Mouse (Mus musculus) gastrocnemius, postnatal 14 days (tissue): ENCODE data around the gene Adamts15. TPM values are rescaled to one million over a fixed set of nuclear protein-coding genes. Genes with fewer than 3 reads are reported as not detected.

ENCODE experiments used
- DNase-seq: peaks from one replicate; pipeline ENCODE4 v3.0.0; 2021; ENCODE audit warnings: mixed read lengths
- intact Hi-C: fragments of 180-260 bp; cut with DNase I; formaldehyde crosslinking; loops from one replicate; pipeline ENCODE4 v1.15.1; 2025; ENCODE audit warnings: low total_unique reads
- total RNA-seq, 2 experiments: library from RNA; stranded (reverse); gene quantifications; 2 replicates each; pipeline ENCODE4 v1.2.3; 2021

Adamts15 gene
- total RNA-seq, 2 experiments from 2014 or later: 3.9 to 5.8 TPM

- no peak for DNase-seq
- intact Hi-C loops: no loop called here
These were observed 20.1 kb downstream of the Adamts15 start for GRCm38 (mm10) chr9:30902152-30902551.

GRCm38 (mm10) chr9:30897169-30897568, 25.1 kb downstream of the Adamts15 start:
- intact Hi-C loops: no loop called here
- DNase-seq: no peak

- intact Hi-C loops: no loop called here
- peak; percentile 80 for DNase-seq
These were observed 25.5 kb downstream of the Adamts15 start for GRCm38 (mm10) chr9:30896752-30897151.

- intact Hi-C loops: no loop called here
- no peak for DNase-seq
These were observed 26.6 kb downstream of the Adamts15 start for GRCm38 (mm10) chr9:30895618-30896017.

GRCm38 (mm10) chr9:30886276-30886675, 36.0 kb downstream of the Adamts15 start:
- intact Hi-C loops: no loop called here
- no peak for DNase-seq

GRCm38 (mm10) chr9:30880553-30880952, 41.7 kb downstream of the Adamts15 start:
- intact Hi-C loops: no loop called here
- DNase-seq: no peak

GRCm38 (mm10) chr9:30879947-30880273, 42.3 kb downstream of the Adamts15 start:
- DNase-seq: no peak
- intact Hi-C loops: no loop called here

- intact Hi-C loops: no loop called here
- DNase-seq: no peak
These were observed 42.9 kb downstream of the Adamts15 start for GRCm38 (mm10) chr9:30879248-30879946.

GRCm38 (mm10) chr9:30876552-30876951, 45.7 kb downstream of the Adamts15 start:
- no peak for DNase-seq
- intact Hi-C loops: no loop called here

- intact Hi-C loops: no loop called here
- no peak for DNase-seq
These were observed 66.4 kb downstream of the Adamts15 start for GRCm38 (mm10) chr9:30855837-30856236.

GRCm38 (mm10) chr9:30851841-30852240, 70.4 kb downstream of the Adamts15 start:
- intact Hi-C loops: no loop called here
- DNase-seq: peak; percentile 48

GRCm38 (mm10) chr9:30849951-30850350, 72.3 kb downstream of the Adamts15 start:
- DNase-seq: peak; percentile 20
- intact Hi-C loops: no loop called here

GRCm38 (mm10) chr9:30849444-30849843, 72.8 kb downstream of the Adamts15 start:
- no peak for DNase-seq
- intact Hi-C loops: no loop called here

Other genes starting within 250 kb of the Adamts15 start
- gene Adamts8, start 20.1 kb upstream of the Adamts15 start, total RNA-seq: 1 to 10 TPM; 3.8 to 4.2 TPM
- 10 to 100 TPM; 33.4 to 38.0 TPM for gene Zbtb44, start 108.2 kb upstream of the Adamts15 start, total RNA-seq
- under 1 TPM; 0.16 to 0.35 TPM for gene St14, start 209.4 kb upstream of the Adamts15 start, total RNA-seq